Mouse (Mus musculus) limb, embryonic 13.5 days (tissue): Measurements from ENCODE around the gene Arhgap45. TPM values are rescaled to one million over a fixed set of nuclear protein-coding genes. Genes with fewer than 3 reads are reported as not detected.

Experiments used
- polyA plus RNA-seq: library from polyadenylated mRNA; unstranded; fragments of >200 nt; fragmentation: Nextera tagmentation; extraction: Ambion mirVana; gene quantifications from 2 replicates; pipeline ENCODE4 v1.2.1, GENCODE M21; 2015

Arhgap45 gene
- polyA plus RNA-seq, 1 experiment from 2014 or later: 7.3 TPM

Other genes starting within 250 kb of the Arhgap45 start
- 93.0 and 95.4 TPM in 2 replicates for gene Rnf126, start 249.7 kb upstream of the Arhgap45 start, polyA plus RNA-seq
- gene Fstl3, start 239.4 kb upstream of the Arhgap45 start, polyA plus RNA-seq: 7.0 and 7.8 TPM in 2 replicates
- gene Prss57, start 225.7 kb upstream of the Arhgap45 start, polyA plus RNA-seq: 0.11 TPM in 1 of 2 replicates, not detected in the other
- 101 TPM in 2 replicates for gene Palm, start 223.1 kb upstream of the Arhgap45 start, polyA plus RNA-seq
- 0.90 and 1.4 TPM in 2 replicates for gene Misp, start 195.7 kb upstream of the Arhgap45 start, polyA plus RNA-seq
- gene Ptbp1, start 162.2 kb upstream of the Arhgap45 start, polyA plus RNA-seq: 347 and 366 TPM in 2 replicates
- 11.1 and 11.3 TPM in 2 replicates for gene Prtn3, start 142.2 kb upstream of the Arhgap45 start, polyA plus RNA-seq
- gene Plppr3, start 142.0 kb upstream of the Arhgap45 start, polyA plus RNA-seq: 138 and 142 TPM in 2 replicates
- 0.29 and 0.86 TPM in 2 replicates for gene Elane, start 130.4 kb upstream of the Arhgap45 start, polyA plus RNA-seq
- gene Cfd, start 125.8 kb upstream of the Arhgap45 start, polyA plus RNA-seq: not detected in 2 replicates
- gene Med16, start 107.7 kb upstream of the Arhgap45 start, polyA plus RNA-seq: 44.9 and 46.8 TPM in 2 replicates
- gene Gm26602, start 105.8 kb upstream of the Arhgap45 start, polyA plus RNA-seq: 20.3 TPM in 1 of 2 replicates, not detected in the other
- 0.94 and 1.0 TPM in 2 replicates for gene Kiss1r, start 99.7 kb upstream of the Arhgap45 start, polyA plus RNA-seq
- 186 and 188 TPM in 2 replicates for gene R3hdm4, start 95.4 kb upstream of the Arhgap45 start, polyA plus RNA-seq
- gene Arid3a, start 89.6 kb upstream of the Arhgap45 start, polyA plus RNA-seq: 5.5 and 6.2 TPM in 2 replicates
- 105 and 106 TPM in 2 replicates for gene Wdr18, start 56.5 kb upstream of the Arhgap45 start, polyA plus RNA-seq
- gene Grin3b, start 45.9 kb upstream of the Arhgap45 start, polyA plus RNA-seq: 0.41 and 0.73 TPM in 2 replicates
- gene Tmem259, start 32.3 kb upstream of the Arhgap45 start, polyA plus RNA-seq: 16.0 and 19.5 TPM in 2 replicates
- 287 and 299 TPM in 2 replicates for gene Cnn2, start 28.1 kb upstream of the Arhgap45 start, polyA plus RNA-seq
- 1.8 and 1.9 TPM in 2 replicates for gene Abca7, start 20.2 kb upstream of the Arhgap45 start, polyA plus RNA-seq
- 244 and 254 TPM in 2 replicates for gene Polr2e, start 23.1 kb downstream of the Arhgap45 start, polyA plus RNA-seq
- 462 and 477 TPM in 2 replicates for gene Gpx4, start 30.5 kb downstream of the Arhgap45 start, polyA plus RNA-seq
- 13.5 and 15.2 TPM in 2 replicates for gene Sbno2, start 88.9 kb downstream of the Arhgap45 start, polyA plus RNA-seq
- gene Stk11, start 99.2 kb downstream of the Arhgap45 start, polyA plus RNA-seq: 17.1 and 17.4 TPM in 2 replicates
- gene Atp5d, start 122.0 kb downstream of the Arhgap45 start, polyA plus RNA-seq: 456 and 475 TPM in 2 replicates
- gene Cbarp, start 124.2 kb downstream of the Arhgap45 start, polyA plus RNA-seq: 7.4 and 8.1 TPM in 2 replicates
- 22.9 and 23.2 TPM in 2 replicates for gene Midn, start 131.6 kb downstream of the Arhgap45 start, polyA plus RNA-seq
- gene Cirbp, start 149.3 kb downstream of the Arhgap45 start, polyA plus RNA-seq: 149 and 194 TPM in 2 replicates
- gene 1600002K03Rik, start 156.3 kb downstream of the Arhgap45 start, polyA plus RNA-seq: 9.7 and 11.0 TPM in 2 replicates
- 39.5 and 40.4 TPM in 2 replicates for gene Efna2, start 162.8 kb downstream of the Arhgap45 start, polyA plus RNA-seq
- 94.7 and 96.9 TPM in 2 replicates for gene Mum1, start 209.8 kb downstream of the Arhgap45 start, polyA plus RNA-seq
- gene Ndufs7, start 232.5 kb downstream of the Arhgap45 start, polyA plus RNA-seq: 298 and 306 TPM in 2 replicates
- gene Gamt, start 244.4 kb downstream of the Arhgap45 start, polyA plus RNA-seq: 57.1 and 58.4 TPM in 2 replicates
- 64.9 and 67.9 TPM in 2 replicates for gene Dazap1, start 244.8 kb downstream of the Arhgap45 start, polyA plus RNA-seq